Mouse (Mus musculus) midbrain, postnatal 0 days (tissue): ENCODE data around the gene Chd5. TPM values are rescaled to one million over a fixed set of nuclear protein-coding genes. Genes with fewer than 3 reads are reported as not detected.

Source experiments
- ATAC-seq: fragments of 200-750 bp; cut with Nextera tagmentation; 2 replicates; pipeline ENCODE4 v1.8.0; 2017; ENCODE audit warnings: moderate number of reproducible peaks, mild to moderate bottlenecking, moderate TSS enrichment, moderate library complexity; ENCODE audit not compliant: low FRiP score
- DNase-seq: peaks from one replicate; pipeline ENCODE4 v3.0.0-alpha.2; 2015; ENCODE audit warnings: low spot score
- H3K27ac ChIP-seq: fragments of 300-500 bp; sonication (generic); 2 replicates; pipeline ENCODE4 v1.5.1; 2014; ENCODE audit warnings: low read depth, mild to moderate bottlenecking, low read length, mixed read lengths
- H3K27me3 ChIP-seq: fragments of 300-500 bp; sonication (generic); 2 replicates; pipeline ENCODE4 v1.6.1; 2014; ENCODE audit warnings: low read length, control low read depth, mixed read lengths; ENCODE audit not compliant: insufficient read depth
- H3K36me3 ChIP-seq: fragments of 300-500 bp; sonication (generic); 2 replicates; pipeline ENCODE4 v1.6.1; 2014; ENCODE audit warnings: low read length, control low read depth, mixed read lengths; ENCODE audit not compliant: insufficient read depth
- H3K4me1 ChIP-seq: fragments of 300-500 bp; sonication (generic); 2 replicates; pipeline ENCODE4 v1.6.1; 2014; ENCODE audit warnings: mild to moderate bottlenecking, control low read depth, antibody characterized with exemption, low read length, mixed read lengths; ENCODE audit not compliant: insufficient read depth
- H3K4me2 ChIP-seq: fragments of 300-500 bp; sonication (generic); 2 replicates; pipeline ENCODE4 v1.6.1; 2014; ENCODE audit warnings: low read depth, mild to moderate bottlenecking, low read length, mixed read lengths; ENCODE audit not compliant: poor library complexity, severe bottlenecking
- H3K4me3 ChIP-seq: fragments of 300-500 bp; sonication (generic); 2 replicates; pipeline ENCODE4 v1.5.1; 2014; ENCODE audit warnings: low read depth, mild to moderate bottlenecking, low read length, moderate library complexity
- H3K9ac ChIP-seq: fragments of 300-500 bp; sonication (generic); replicated peaks from 2 replicates; pipeline ENCODE4 v1.6.1; 2014; ENCODE audit warnings: mild to moderate bottlenecking, low read length, moderate library complexity, mixed read lengths; ENCODE audit not compliant: poor library complexity, severe bottlenecking
- H3K9me3 ChIP-seq: fragments of 300-500 bp; sonication (generic); 2 replicates; pipeline ENCODE4 v1.6.1; 2016; ENCODE audit warnings: low read length, control low read depth
- CTCF ChIP-seq: IDR thresholded peaks from 2 replicates; pipeline ENCODE4 v1.5.1; 2016; ENCODE audit warnings: antibody characterized with exemption, mild to moderate bottlenecking
- WGBS: fragments of 180-500 bp; shearing (Covaris S2); extraction: QIAGEN DNeasy Blood & Tissue Kit; methylation state at CpG from one replicate; pipeline ENCODE4 v1.1.7; 2014; 5-methylcytosine and 5-hydroxymethylcytosine counted together
- polyA plus RNA-seq: library from polyadenylated mRNA; unstranded; fragments of >200 nt; fragmentation: Nextera tagmentation; extraction: Ambion mirVana; gene quantifications from 2 replicates; pipeline ENCODE4 v1.2.1, GENCODE M21; 2015
- total RNA-seq: library from RNA; depleted of rRNA; stranded (reverse); fragments of >200 nt; gene quantifications from 2 replicates; pipeline ENCODE4 v1.2.3, GENCODE M21; 2014

The Chd5 gene
- total and polyA plus RNA-seq, 2 experiments from 2014 or later: 95.0 to 107 TPM

GRCm38 (mm10) chr4:152343296-152343695 lies 4.8 kb downstream of the Chd5 start:
- H3K27ac ChIP-seq: no peak overlapping the region
- H3K36me3 ChIP-seq: peaks cover 4% of the 10 kb centered on the region; the same call in 1 of the 2 replicates
- H3K9me3 ChIP-seq: no peaks in the 10 kb centered on the region
- no peak overlapping the region for H3K4me3 ChIP-seq
- no peak for ATAC-seq
- H3K9ac ChIP-seq: no peak overlapping the region
- DNase-seq: peak; percentile 60
- TF ChIP-seq CTCF: peak; percentile 82
- WGBS: 10% methylated on average over 5 of the region's 5 CpGs
- H3K4me2 ChIP-seq: peak overlapping the region; percentile 20; the same call in 1 of the 2 replicates
- H3K4me1 ChIP-seq: peaks cover 21% of the 10 kb centered on the region
- H3K27me3 ChIP-seq: no peaks in the 10 kb centered on the region

- Histone ChIP-seq H3K4me1 (peaks cover 31% of the 10 kb centered on the region), H3K27me3 (no peaks in the 10 kb centered on the region), H3K36me3 (peaks cover 5% of the 10 kb centered on the region; the same call in 1 of the 2 replicates), H3K4me2 (0 out of 2 replicates have a peak overlapping the region, but pooled peaks have one; percentile 15), H3K4me3 (no peak overlapping the region), H3K9ac (0 out of 2 replicates have a peak overlapping the region, but pooled peaks have one; percentile 13), H3K27ac (no peak overlapping the region), H3K9me3 (no peaks in the 10 kb centered on the region)
- WGBS: 56% methylated on average over 7 of the region's 7 CpGs
- DNase-seq: no peak
- ATAC-seq: no peak
- TF ChIP-seq CTCF: no peak
These were observed 6.2 kb downstream of the Chd5 start for GRCm38 (mm10) chr4:152344651-152345050.

- no peaks in the 10 kb centered on the region for H3K9me3 ChIP-seq
- H3K4me2 ChIP-seq: no peak overlapping the region
- peaks cover 5% of the 10 kb centered on the region; the same call in 1 of the 2 replicates for H3K36me3 ChIP-seq
- no peaks in the 10 kb centered on the region for H3K27me3 ChIP-seq
- ATAC-seq (no peak), DNase-seq (no peak)
- WGBS: 56% methylated on average over 7 of the region's 7 CpGs
- H3K4me1 ChIP-seq: peaks cover 31% of the 10 kb centered on the region
- no peak for TF ChIP-seq CTCF
- no peak overlapping the region for H3K27ac ChIP-seq
- H3K4me3 ChIP-seq: no peak overlapping the region
- H3K9ac ChIP-seq: no peak overlapping the region
These were observed 6.9 kb downstream of the Chd5 start for GRCm38 (mm10) chr4:152345120-152345889.

GRCm38 (mm10) chr4:152349837-152350381 lies 11.5 kb downstream of the Chd5 start:
- H3K27me3 ChIP-seq: no peaks in the 10 kb centered on the region
- H3K4me2 ChIP-seq: peak overlapping the region; percentile 53
- H3K4me1 ChIP-seq: peaks cover 21% of the 10 kb centered on the region
- peak overlapping the region; percentile 62 for H3K9ac ChIP-seq
- H3K27ac ChIP-seq: peak overlapping the region; percentile 91
- peak overlapping the region; percentile 19; the same call in 1 of the 2 replicates for H3K4me3 ChIP-seq
- peaks cover 24% of the 10 kb centered on the region for H3K36me3 ChIP-seq
- DNase-seq (peak; percentile 90), ATAC-seq (peak; percentile 63)
- no peaks in the 10 kb centered on the region for H3K9me3 ChIP-seq
- no peak for TF ChIP-seq CTCF
- WGBS: 7% methylated on average over 17 of the region's 17 CpGs

- TF ChIP-seq CTCF: no peak
- ATAC-seq: peak; percentile 17; the same call in 1 of the 2 replicates
- Histone ChIP-seq H3K4me1 (peaks cover 21% of the 10 kb centered on the region), H3K4me2 (peak overlapping the region; percentile 53), H3K27ac (peak overlapping the region; percentile 91), H3K4me3 (no peak overlapping the region), H3K9ac (peak overlapping the region; percentile 39), H3K9me3 (no peaks in the 10 kb centered on the region), H3K27me3 (no peaks in the 10 kb centered on the region), H3K36me3 (peaks cover 30% of the 10 kb centered on the region)
- WGBS: 27% methylated on average over 8 of the region's 8 CpGs
- DNase-seq: no peak
These were observed 12.4 kb downstream of the Chd5 start for GRCm38 (mm10) chr4:152350722-152351421.
